Mouse (Mus musculus) heart, adult 2 months (tissue): ENCODE results near the gene Gm20388. TPM values are rescaled to one million over a fixed set of nuclear protein-coding genes. Genes with fewer than 3 reads are reported as not detected.
A peak's percentile ranks its signal among the peaks of the same experiment; 100 is the strongest.
"Not testable (repeated sequence)": the region's sequence is repeated elsewhere in the genome, so short reads cannot be mapped to it uniquely, and the experiment has no call there.

Experiments used
- DNase-seq, 2 experiments: peaks; one replicate each; pipeline ENCODE4 v3.0.0; 2021
- H3K27ac ChIP-seq: fragments of 200-600 bp; 2 replicates; pipeline ENCODE4 v1.8.1; 2022
- H3K27me3 ChIP-seq: fragments of 200-500 bp; 2 replicates; pipeline ENCODE4 v1.6.1; 2012; ENCODE audit warnings: mild to moderate bottlenecking, low read length, inconsistent platforms, mixed read lengths; ENCODE audit not compliant: control insufficient read depth, insufficient read depth
- H3K36me3 ChIP-seq: fragments of 200-500 bp; 2 replicates; pipeline ENCODE4 v1.6.1; 2012; ENCODE audit warnings: low read length, inconsistent platforms; ENCODE audit not compliant: control insufficient read depth, insufficient read depth
- H3K4me1 ChIP-seq: fragments of 200-500 bp; 2 replicates; pipeline ENCODE4 v1.6.1; 2011; ENCODE audit warnings: low read length; ENCODE audit not compliant: control insufficient read depth, insufficient read depth
- H3K4me3 ChIP-seq: fragments of 200-600 bp; 2 replicates; pipeline ENCODE4 v1.8.1; 2022
- H3K79me2 ChIP-seq: fragments of 200-500 bp; replicated peaks from 2 replicates; pipeline ENCODE4 v1.6.1; 2012; ENCODE audit warnings: mild to moderate bottlenecking, inconsistent platforms, low read length, moderate library complexity, mixed read lengths; ENCODE audit not compliant: control insufficient read depth, insufficient read depth
- H3K9ac ChIP-seq: fragments of 200-500 bp; 2 replicates; pipeline ENCODE4 v1.6.1; 2012; ENCODE audit warnings: low read depth, mild to moderate bottlenecking, control low read depth, inconsistent platforms, low read length, mixed read lengths
- CTCF ChIP-seq: fragments of 200-600 bp; IDR thresholded peaks from 2 replicates; pipeline ENCODE4 v1.8.1; 2022; ENCODE audit warnings: antibody characterized with exemption, mild to moderate bottlenecking, moderate library complexity
- EP300 ChIP-seq: fragments of 200-500 bp; IDR thresholded peaks from 2 replicates; pipeline ENCODE4 v1.6.1; 2011; ENCODE audit warnings: low read depth, low read length, control low read depth; ENCODE audit not compliant: insufficient read depth
- POLR2A ChIP-seq: fragments of 200-500 bp; IDR thresholded peaks from 2 replicates; pipeline ENCODE4 v1.6.1; 2011; ENCODE audit warnings: mild to moderate bottlenecking, low read depth, low read length, control low read depth; ENCODE audit not compliant: insufficient read depth
- WGBS: fragments of 180-500 bp; shearing (Covaris S2); methylation state at CpG from one replicate; pipeline ENCODE4 v1.1.7; 2018; 5-methylcytosine and 5-hydroxymethylcytosine counted together
- intact Hi-C: fragments of 180-260 bp; cut with DNase I; formaldehyde crosslinking; loops from one replicate; pipeline ENCODE4 v1.15.1; 2025
- polyA plus RNA-seq: library from polyadenylated mRNA; depleted of rRNA; stranded (reverse); fragments of >200 nt; gene quantifications from 2 replicates; pipeline ENCODE4 v1.2.3, GENCODE M21; 2012
- total RNA-seq, 2 experiments: library from RNA; stranded (reverse); gene quantifications; 2 replicates each; pipeline ENCODE4 v1.2.3; 2021

Gm20388 gene
- total and polyA plus RNA-seq, 3 experiments = 1.8 to 32.3 TPM; not detected in 1

DNA sequence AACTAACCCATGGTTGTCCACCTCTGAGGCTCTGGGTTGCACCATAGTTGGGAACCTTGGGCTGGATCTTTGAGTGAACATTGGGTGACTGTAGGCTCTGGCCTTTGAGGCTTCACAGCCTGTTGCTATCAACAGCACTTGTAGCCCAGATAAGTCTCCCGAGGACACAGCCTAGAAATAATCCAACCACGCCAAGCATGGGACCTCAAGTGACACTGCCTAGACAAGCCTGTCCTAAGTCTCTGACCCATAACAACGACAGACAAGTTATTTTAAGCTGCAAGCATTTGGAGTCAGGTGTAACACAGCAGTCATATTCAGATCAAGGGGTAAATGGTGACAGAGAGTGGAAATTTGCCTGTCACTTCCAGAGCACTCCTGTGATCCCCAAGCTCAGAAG lies 3304.8 kb downstream of the Gm20388 start:
- H3K36me3 ChIP-seq = no peaks in the 10 kb centered on the region
- intact Hi-C loops = loop anchor here (10.0 kb wide), 2 partner anchors 311 to 741 kb away; partner anchors contain the start of genes Ctu2 and Rnf166
- peaks cover 3% of the 10 kb centered on the region; the same call in 1 of the 2 replicates for H3K4me1 ChIP-seq
- peak overlapping the region; percentile 93 for H3K27ac ChIP-seq
- TF ChIP-seq EP300 = peak; percentile 96
- peak; percentile 39; the same call in 1 of the 2 replicates for TF ChIP-seq POLR2A
- no peak for TF ChIP-seq CTCF
- no peak overlapping the region for H3K9ac ChIP-seq
- H3K4me3 ChIP-seq = no peak overlapping the region
- H3K27me3 ChIP-seq = no peaks in the 10 kb centered on the region
- no peaks in the 10 kb centered on the region for H3K79me2 ChIP-seq
- DNase-seq = peak in 1 of 2 experiments; percentile 70
- 45% methylated on average over 3 of the region's 3 CpGs for WGBS

DNA sequence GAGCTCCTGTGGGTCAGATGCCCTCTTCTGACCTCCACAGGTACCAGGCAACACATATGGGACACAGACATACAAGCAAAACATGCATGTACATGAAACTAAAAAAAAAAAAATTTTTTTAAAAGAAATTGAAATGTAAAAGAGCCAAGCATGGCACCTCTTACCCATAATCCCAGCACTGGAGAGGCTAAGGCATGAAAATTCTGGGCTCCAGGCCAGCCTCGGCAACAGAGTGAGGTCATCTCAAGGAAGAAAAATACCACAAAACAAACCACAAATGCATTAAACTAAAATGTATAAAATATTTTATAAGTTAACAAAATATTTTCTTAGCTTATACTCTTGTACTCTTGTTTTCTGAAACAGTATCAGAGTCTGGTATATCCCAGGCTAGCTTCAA lies 3310.3 kb downstream of the Gm20388 start:
- no peak for DNase-seq
- no peak overlapping the region for H3K4me3 ChIP-seq
- H3K27ac ChIP-seq = no peak overlapping the region
- TF ChIP-seq CTCF (no peak), POLR2A (no peak), EP300 (no peak)
- H3K79me2 ChIP-seq = no peaks in the 10 kb centered on the region
- no peak overlapping the region for H3K9ac ChIP-seq
- H3K27me3 ChIP-seq = no peaks in the 10 kb centered on the region
- intact Hi-C loops = loop anchor here (10.0 kb wide), 2 partner anchors 264 to 846 kb away; partner anchors contain the start of gene Zc3h18
- H3K4me1 ChIP-seq = peaks cover 2% of the 10 kb centered on the region
- WGBS = 27% methylated on average over 1 of the region's 1 CpGs
- H3K36me3 ChIP-seq = no peaks in the 10 kb centered on the region

DNA sequence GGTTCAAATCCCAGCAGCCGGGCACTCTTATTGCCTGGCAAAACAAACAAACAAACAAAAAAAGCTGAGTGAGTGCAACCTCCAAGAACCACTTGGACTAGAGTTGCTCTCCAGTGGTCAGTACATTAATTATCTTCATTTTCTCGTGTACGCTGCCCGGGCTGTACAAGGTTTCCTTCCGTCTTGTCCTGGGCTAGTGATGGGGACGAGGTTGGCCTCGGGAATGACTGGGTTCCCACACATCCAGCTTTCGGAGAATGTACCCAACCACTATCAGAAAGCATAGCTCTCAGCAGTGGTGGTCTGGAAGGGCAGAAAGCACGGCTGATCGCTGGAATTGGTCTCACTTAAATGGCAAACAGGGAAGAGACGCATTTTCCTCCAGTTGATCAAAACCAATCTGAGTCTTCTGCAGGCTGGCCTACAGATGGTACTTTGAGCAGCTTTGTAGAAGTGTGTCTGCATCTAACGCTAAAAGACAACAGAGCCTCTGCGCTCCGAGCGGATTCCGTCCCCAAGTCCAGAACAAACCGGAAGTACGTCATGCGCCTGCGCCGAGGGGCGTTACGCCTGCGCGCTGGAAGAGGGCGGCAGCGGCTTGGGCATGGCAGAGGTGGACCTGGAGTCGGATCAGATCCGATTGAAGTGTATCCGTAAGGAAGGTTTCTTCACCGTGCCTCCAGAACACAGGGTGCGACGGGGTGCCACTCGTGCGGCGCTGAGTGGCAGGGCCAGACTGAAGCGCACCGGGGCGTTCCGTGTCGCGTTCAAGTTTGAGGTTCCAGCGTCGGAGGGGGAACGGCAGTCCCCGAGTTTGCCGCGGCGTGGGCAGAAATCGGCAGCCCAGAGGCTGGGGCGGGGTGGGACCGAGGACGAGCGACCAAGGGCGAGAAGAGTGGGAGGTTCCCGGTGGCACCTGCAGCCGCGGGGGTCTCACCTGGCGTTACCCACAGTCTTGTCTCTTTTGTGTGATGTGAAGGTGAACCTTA lies 3313.9 kb downstream of the Gm20388 start, which contains the start of gene Cdk10:
Cdk10 (plus strand) TSS at position 565 of the 989 bp plus-strand sequence.
- Histone ChIP-seq H3K79me2 (no peaks in the 10 kb centered on the region), H3K9ac (peak within 1 kb of the TSS; percentile 90), H3K27ac (peak within 1 kb of the TSS; percentile 85), H3K36me3 (no peaks in the 10 kb centered on the region), H3K4me1 (peaks cover 2% of the 10 kb centered on the region), H3K27me3 (no peaks in the 10 kb centered on the region), H3K4me3 (peak within 1 kb of the TSS; percentile 75)
- intact Hi-C loops = loop anchor here (10.0 kb wide), 2 partner anchors 260 to 850 kb away; partner anchors contain the start of gene Zc3h18
- peak; percentile 100 for TF ChIP-seq POLR2A
- TF ChIP-seq EP300 = peak; percentile 70; the same call in 1 of the 2 replicates
- TF ChIP-seq CTCF = no peak
- peak; percentile 94 to 97 for DNase-seq
- 2% methylated on average over 59 of the region's 59 CpGs for WGBS

DNA sequence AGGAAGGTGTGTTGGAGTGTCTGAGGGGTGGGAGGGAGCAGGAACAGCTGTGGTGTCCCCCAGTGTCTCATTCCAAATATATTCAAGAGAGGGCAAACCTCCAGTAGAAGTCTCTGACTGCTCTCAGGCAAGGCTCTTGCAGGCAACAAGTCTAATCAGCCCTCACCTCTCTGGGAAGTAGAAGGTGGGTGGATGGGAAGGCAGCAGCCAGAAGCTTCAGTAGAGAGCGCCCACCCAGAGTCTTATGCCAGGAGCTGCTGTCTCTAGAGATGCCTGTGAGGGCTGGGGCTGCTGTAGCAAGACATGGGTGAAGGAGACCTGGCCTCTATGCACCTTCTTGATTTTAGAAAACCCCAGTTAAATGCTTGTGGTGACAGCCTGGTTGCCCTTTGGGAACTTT lies 3317.8 kb downstream of the Gm20388 start:
- no peaks in the 10 kb centered on the region for H3K27me3 ChIP-seq
- TF ChIP-seq POLR2A (no peak), EP300 (no peak), CTCF (no peak)
- no peak overlapping the region for H3K4me3 ChIP-seq
- WGBS = 100% methylated on average over 1 of the region's 1 CpGs
- H3K79me2 ChIP-seq = no peaks in the 10 kb centered on the region
- H3K36me3 ChIP-seq = no peaks in the 10 kb centered on the region
- H3K9ac ChIP-seq = no peak overlapping the region
- no peak for DNase-seq
- intact Hi-C loops = loop anchor here (10.0 kb wide), 2 partner anchors 256 to 854 kb away; partner anchors contain the start of gene Zc3h18
- peaks cover 2% of the 10 kb centered on the region for H3K4me1 ChIP-seq
- H3K27ac ChIP-seq = no peak overlapping the region

DNA sequence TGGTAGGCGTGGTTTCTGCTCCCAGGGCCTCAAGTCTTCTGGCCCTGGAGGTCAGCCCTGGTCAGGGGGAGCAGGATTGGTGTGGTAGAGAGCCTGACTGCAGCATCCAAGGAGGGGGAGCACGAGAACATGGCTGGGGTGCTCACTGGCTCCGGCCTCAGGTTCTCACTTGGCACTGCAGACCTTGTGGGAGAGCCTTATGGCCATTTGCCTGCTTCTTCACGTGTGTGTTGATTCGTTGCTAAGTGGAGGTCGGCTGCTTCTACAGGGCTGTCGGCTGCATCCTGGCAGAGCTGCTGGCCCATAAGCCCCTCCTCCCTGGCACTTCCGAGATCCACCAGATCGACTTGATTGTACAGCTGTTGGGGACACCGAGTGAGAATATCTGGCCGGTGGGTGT lies 3319.7 kb downstream of the Gm20388 start:
- H3K4me1 ChIP-seq, DNase-seq, H3K27me3 ChIP-seq, H3K27ac ChIP-seq, H3K9ac ChIP-seq, intact Hi-C loops, H3K79me2 ChIP-seq, H3K36me3 ChIP-seq, H3K4me3 ChIP-seq: not testable (repeated sequence)
- 79% methylated on average over 11 of the region's 11 CpGs for WGBS

DNA sequence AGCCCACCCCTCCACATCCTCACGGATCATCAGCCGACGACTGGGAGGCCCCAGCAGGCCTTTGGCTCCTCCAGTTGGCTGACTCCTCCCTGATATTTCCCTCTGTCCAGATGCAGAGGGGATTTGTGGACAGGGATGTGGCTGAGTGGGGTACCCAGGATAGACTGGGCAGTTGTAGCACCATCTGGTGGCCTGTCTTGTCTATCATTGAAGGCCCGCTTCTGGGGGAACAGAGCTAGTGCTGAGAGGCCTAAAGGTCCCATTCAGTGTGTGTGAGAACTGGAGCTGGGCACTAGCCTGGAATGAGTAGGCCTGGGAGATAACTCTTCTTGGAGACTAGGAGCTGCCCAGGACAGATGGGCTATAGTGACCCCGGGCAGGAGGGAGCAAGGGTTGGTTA lies 3321.1 kb downstream of the Gm20388 start:
- H3K27ac ChIP-seq = no peak overlapping the region
- 58% methylated on average over 5 of the region's 5 CpGs for WGBS
- H3K9ac ChIP-seq = no peak overlapping the region
- intact Hi-C loops = no loop called here
- H3K27me3 ChIP-seq = no peaks in the 10 kb centered on the region
- H3K79me2 ChIP-seq = no peaks in the 10 kb centered on the region
- H3K4me3 ChIP-seq = no peak overlapping the region
- peak in 1 of 2 experiments; percentile 19 for DNase-seq
- H3K36me3 ChIP-seq = no peaks in the 10 kb centered on the region
- TF ChIP-seq CTCF (peak; percentile 47), POLR2A (no peak)
- H3K4me1 ChIP-seq = peaks cover 4% of the 10 kb centered on the region
